Mouse (Mus musculus) bone marrow macrophage, adult 2 months (primary cell): Measurements from ENCODE around the gene Ccdc85b. TPM values are rescaled to one million over a fixed set of nuclear protein-coding genes. Genes with fewer than 3 reads are reported as not detected.

Experiments used
- H3K27ac ChIP-seq: 2 replicates; pipeline ENCODE4 v1.5.1; 2012; ENCODE audit warnings: low read depth, low read length; ENCODE audit not compliant: insufficient read depth
- H3K4me1 ChIP-seq: 2 replicates; pipeline ENCODE4 v1.6.1; 2012; ENCODE audit warnings: low read length; ENCODE audit not compliant: control insufficient read depth, insufficient read depth
- H3K4me3 ChIP-seq: 2 replicates; pipeline ENCODE4 v1.5.1; 2012; ENCODE audit warnings: mild to moderate bottlenecking, low read length, moderate library complexity; ENCODE audit not compliant: insufficient read depth
- CTCF ChIP-seq: IDR thresholded peaks from 2 replicates; pipeline ENCODE4 v1.5.1; 2012; ENCODE audit warnings: low read depth, mild to moderate bottlenecking, low read length, moderate library complexity
- POLR2A ChIP-seq: IDR thresholded peaks from 2 replicates; pipeline ENCODE4 v1.6.1; 2012; ENCODE audit warnings: mild to moderate bottlenecking, low read depth, low read length, borderline replicate concordance
- polyA plus RNA-seq: library from polyadenylated mRNA; stranded (reverse); fragments of >200 nt; gene quantifications from 2 replicates; pipeline ENCODE4 v1.2.4, GENCODE M21; 2012; ENCODE audit not compliant: missing spikeins, insufficient read depth, insufficient read length

Ccdc85b gene
- polyA plus RNA-seq, 1 experiment, result 3.6 TPM

- H3K27ac ChIP-seq, result no peak overlapping the region
- no peak for TF ChIP-seq POLR2A
- no peak for TF ChIP-seq CTCF
- no peak overlapping the region for H3K4me3 ChIP-seq
- no peaks in the 10 kb centered on the region for H3K4me1 ChIP-seq
These were observed 22.3 kb upstream of the Ccdc85b start for GRCm38 (mm10) chr19:5480016-5480415.

GRCm38 (mm10) chr19:5477668-5478300 lies 20.1 kb upstream of the Ccdc85b start:
- no peak overlapping the region for H3K27ac ChIP-seq
- no peak for TF ChIP-seq CTCF
- no peak for TF ChIP-seq POLR2A
- H3K4me1 ChIP-seq, result 0 out of 2 replicates have a peak, but pooled peaks cover 2% of the 10 kb centered on the region
- no peak overlapping the region for H3K4me3 ChIP-seq

GRCm38 (mm10) chr19:5477004-5477667 lies 19.4 kb upstream of the Ccdc85b start:
- 0 out of 2 replicates have a peak, but pooled peaks cover 2% of the 10 kb centered on the region for H3K4me1 ChIP-seq
- TF ChIP-seq CTCF, result no peak
- TF ChIP-seq POLR2A, result no peak
- no peak overlapping the region for H3K4me3 ChIP-seq
- no peak overlapping the region for H3K27ac ChIP-seq

- peak overlapping the region; percentile 42 for H3K4me3 ChIP-seq
- H3K4me1 ChIP-seq, result 0 out of 2 replicates have a peak, but pooled peaks cover 2% of the 10 kb centered on the region
- H3K27ac ChIP-seq, result no peak overlapping the region
- TF ChIP-seq CTCF (no peak), POLR2A (no peak)
These were observed 17.5 kb upstream of the Ccdc85b start for GRCm38 (mm10) chr19:5475069-5475714.

GRCm38 (mm10) chr19:5474281-5475068 lies 16.8 kb upstream of the Ccdc85b start:
- Histone ChIP-seq H3K4me3 (peak overlapping the region; percentile 48), H3K4me1 (0 out of 2 replicates have a peak, but pooled peaks cover 2% of the 10 kb centered on the region), H3K27ac (no peak overlapping the region)
- TF ChIP-seq CTCF (no peak), POLR2A (no peak)

- H3K4me1 ChIP-seq, result 0 out of 2 replicates have a peak, but pooled peaks cover 2% of the 10 kb centered on the region
- H3K27ac ChIP-seq, result no peak within 1 kb of the TSS; the same call in 1 of the 2 replicates
- TF ChIP-seq POLR2A (no peak), CTCF (no peak)
- H3K4me3 ChIP-seq, result peak within 1 kb of the TSS; percentile 48
These were observed 16.0 kb upstream of the Ccdc85b start, which contains the start of gene Efemp2 for GRCm38 (mm10) chr19:5473720-5474119. Gene Efemp2 (plus strand): TSS chr19:5473954.

- 0 out of 2 replicates have a peak, but pooled peaks cover 2% of the 10 kb centered on the region for H3K4me1 ChIP-seq
- no peak overlapping the region for H3K27ac ChIP-seq
- H3K4me3 ChIP-seq, result no peak overlapping the region
- TF ChIP-seq CTCF (no peak), POLR2A (no peak)
These were observed 15.2 kb upstream of the Ccdc85b start for GRCm38 (mm10) chr19:5472857-5473256.

GRCm38 (mm10) chr19:5471846-5472245 lies 14.2 kb upstream of the Ccdc85b start:
- no peak overlapping the region for H3K27ac ChIP-seq
- H3K4me3 ChIP-seq, result no peak overlapping the region
- no peak for TF ChIP-seq POLR2A
- TF ChIP-seq CTCF, result no peak
- 0 out of 2 replicates have a peak, but pooled peaks cover 2% of the 10 kb centered on the region for H3K4me1 ChIP-seq

- H3K27ac ChIP-seq, result no peak within 1 kb of the TSS
- H3K4me3 ChIP-seq, result no peak within 1 kb of the TSS
- H3K4me1 ChIP-seq, result 0 out of 2 replicates have a peak, but pooled peaks cover under 1% of the 10 kb centered on the region
- TF ChIP-seq CTCF (no peak), POLR2A (no peak)
These were observed 10.7 kb upstream of the Ccdc85b start, which contains the start of gene Ctsw for GRCm38 (mm10) chr19:5468374-5468773. Gene Ctsw (minus strand): TSS chr19:5468507.
